Mouse (Mus musculus) midbrain, embryonic 12.5 days (tissue): ENCODE data around the gene Lamb2. TPM values are rescaled to one million over a fixed set of nuclear protein-coding genes. Genes with fewer than 3 reads are reported as not detected.

Experiments used
- ATAC-seq: fragments of 200-750 bp; cut with Nextera tagmentation; 2 replicates; pipeline ENCODE4 v1.8.0; 2017; ENCODE audit warnings: low read depth, moderate TSS enrichment, moderate library complexity; ENCODE audit not compliant: low FRiP score
- H3K27ac ChIP-seq: fragments of 300-500 bp; sonication (generic); replicated peaks from 2 replicates; pipeline ENCODE4 v1.5.1; 2016; ENCODE audit warnings: mild to moderate bottlenecking
- H3K27me3 ChIP-seq: fragments of 300-500 bp; sonication (generic); 2 replicates; pipeline ENCODE4 v1.6.1; 2016; ENCODE audit warnings: mild to moderate bottlenecking
- H3K36me3 ChIP-seq: fragments of 300-500 bp; sonication (generic); 2 replicates; pipeline ENCODE4 v1.6.1; 2016
- H3K4me1 ChIP-seq: fragments of 300-500 bp; sonication (generic); 2 replicates; pipeline ENCODE4 v1.6.1; 2016
- H3K4me2 ChIP-seq: fragments of 300-500 bp; sonication (generic); replicated peaks from 2 replicates; pipeline ENCODE4 v1.6.1; 2016; ENCODE audit warnings: mild to moderate bottlenecking, moderate library complexity
- H3K4me3 ChIP-seq: fragments of 300-500 bp; sonication (generic); 2 replicates; pipeline ENCODE4 v1.5.1; 2016; ENCODE audit warnings: mild to moderate bottlenecking
- H3K9ac ChIP-seq: fragments of 300-500 bp; sonication (generic); replicated peaks from 2 replicates; pipeline ENCODE4 v1.6.1; 2016; ENCODE audit warnings: mild to moderate bottlenecking, moderate library complexity
- H3K9me3 ChIP-seq: fragments of 300-500 bp; sonication (generic); 2 replicates; pipeline ENCODE4 v1.6.1; 2016; ENCODE audit warnings: mild to moderate bottlenecking
- WGBS: fragments of 180-500 bp; shearing (Covaris S2); methylation state at CpG from one replicate; pipeline ENCODE4 v1.1.7; 2016; 5-methylcytosine and 5-hydroxymethylcytosine counted together
- polyA plus RNA-seq: library from polyadenylated mRNA; unstranded; fragments of >200 nt; fragmentation: Nextera tagmentation; extraction: Ambion mirVana; gene quantifications from 2 replicates; pipeline ENCODE4 v1.2.1, GENCODE M21; 2016

Gene Lamb2
- polyA plus RNA-seq, 1 experiment from 2014 or later = 42.2 TPM

GRCm38 (mm10) chr9:108530954-108531353 lies 51.4 kb downstream of the Lamb2 start:
- no peak for ATAC-seq
- Histone ChIP-seq H3K27me3 (no peaks in the 10 kb centered on the region), H3K4me2 (no peak overlapping the region), H3K9me3 (no peaks in the 10 kb centered on the region), H3K36me3 (peaks cover 80% of the 10 kb centered on the region), H3K4me3 (no peak overlapping the region), H3K4me1 (no peaks in the 10 kb centered on the region), H3K27ac (no peak overlapping the region), H3K9ac (no peak overlapping the region)
- 90% methylated on average over 1 of the region's 1 CpGs for WGBS

GRCm38 (mm10) chr9:108531496-108531895 lies 52.0 kb downstream of the Lamb2 start:
- no peaks in the 10 kb centered on the region for H3K9me3 ChIP-seq
- no peak overlapping the region for H3K27ac ChIP-seq
- H3K4me3 ChIP-seq = no peak overlapping the region
- 94% methylated on average over 1 of the region's 1 CpGs for WGBS
- H3K36me3 ChIP-seq = peaks cover 85% of the 10 kb centered on the region
- no peak overlapping the region for H3K9ac ChIP-seq
- H3K27me3 ChIP-seq = no peaks in the 10 kb centered on the region
- ATAC-seq = no peak
- H3K4me2 ChIP-seq = no peak overlapping the region
- no peaks in the 10 kb centered on the region for H3K4me1 ChIP-seq

Other genes with a start within 250 kb of the Lamb2 start
- gene Dag1, start 215.8 kb upstream of the Lamb2 start, polyA plus RNA-seq = 64.7 and 67.0 TPM in 2 replicates
- 67.9 and 78.4 TPM in 2 replicates for gene Nicn1, start 189.3 kb upstream of the Lamb2 start, polyA plus RNA-seq
- 25.0 and 30.0 TPM in 2 replicates for gene Amt, start 182.9 kb upstream of the Lamb2 start, polyA plus RNA-seq
- gene Rhoa, start 173.6 kb upstream of the Lamb2 start, polyA plus RNA-seq = 324 and 379 TPM in 2 replicates
- gene Tcta, start 173.6 kb upstream of the Lamb2 start, polyA plus RNA-seq = 39.9 and 41.7 TPM in 2 replicates
- gene Gpx1, start 140.8 kb upstream of the Lamb2 start, polyA plus RNA-seq = 656 and 692 TPM in 2 replicates
- 135 and 142 TPM in 2 replicates for gene Usp4, start 131.9 kb upstream of the Lamb2 start, polyA plus RNA-seq
- 1.7 and 2.4 TPM in 2 replicates for gene 1700102P08Rik, start 86.9 kb upstream of the Lamb2 start, polyA plus RNA-seq
- 1.3 and 1.7 TPM in 2 replicates for gene Ccdc36, start 51.3 kb upstream of the Lamb2 start, polyA plus RNA-seq
- not detected in 2 replicates for gene BC048562, start 43.3 kb upstream of the Lamb2 start, polyA plus RNA-seq
- 51.4 and 52.6 TPM in 2 replicates for gene Ccdc71, start 19.2 kb upstream of the Lamb2 start, polyA plus RNA-seq
- 60.7 and 72.1 TPM in 2 replicates for gene Klhdc8b, start 18.2 kb upstream of the Lamb2 start, polyA plus RNA-seq
- gene Usp19, start 10.9 kb downstream of the Lamb2 start, polyA plus RNA-seq = 111 and 116 TPM in 2 replicates
- gene Qars, start 28.0 kb downstream of the Lamb2 start, polyA plus RNA-seq = 83.7 and 86.3 TPM in 2 replicates
- gene Qrich1, start 37.1 kb downstream of the Lamb2 start, polyA plus RNA-seq = 175 and 178 TPM in 2 replicates
- gene Impdh2, start 80.5 kb downstream of the Lamb2 start, polyA plus RNA-seq = 133 and 143 TPM in 2 replicates
- gene Ndufaf3, start 87.7 kb downstream of the Lamb2 start, polyA plus RNA-seq = 56.9 and 58.8 TPM in 2 replicates
- 251 and 260 TPM in 2 replicates for gene Dalrd3, start 90.2 kb downstream of the Lamb2 start, polyA plus RNA-seq
- gene Wdr6, start 99.0 kb downstream of the Lamb2 start, polyA plus RNA-seq = 288 and 293 TPM in 2 replicates
- gene P4htm, start 117.9 kb downstream of the Lamb2 start, polyA plus RNA-seq = 14.7 and 16.4 TPM in 2 replicates
- gene Arih2, start 169.7 kb downstream of the Lamb2 start, polyA plus RNA-seq = 60.3 and 64.8 TPM in 2 replicates
- 36.6 and 38.6 TPM in 2 replicates for gene Slc25a20, start 182.4 kb downstream of the Lamb2 start, polyA plus RNA-seq
- gene Prkar2a, start 209.6 kb downstream of the Lamb2 start, polyA plus RNA-seq = 57.1 and 67.6 TPM in 2 replicates